Mouse (Mus musculus): ENCODE measurements around the gene Rnf32.
A peak's percentile ranks its signal among the peaks of the same experiment; 100 is the strongest.

The Rnf32 gene

DNA sequence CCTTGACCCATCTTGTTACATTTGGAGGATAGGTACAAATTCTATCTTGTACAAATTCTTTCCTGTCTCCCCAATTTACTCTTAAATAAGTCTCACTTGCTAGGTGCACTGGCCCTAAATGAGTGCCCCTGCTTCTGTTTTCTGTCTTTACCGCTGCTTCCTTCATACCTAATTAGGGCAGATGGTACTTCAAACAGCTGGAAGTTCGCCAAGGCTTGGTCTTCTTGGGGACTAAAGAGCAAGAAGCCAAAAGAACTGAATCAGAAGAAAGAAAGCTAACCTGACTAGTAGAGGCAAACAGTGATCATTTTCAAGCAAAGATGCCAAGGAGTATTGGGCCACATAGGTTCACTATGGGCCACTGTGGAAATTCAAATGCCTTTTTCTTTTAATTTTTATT is 77.6 kb downstream of the Rnf32 start:
- DNase-seq (ENCODE audit: low read depth, low spot score), result no peak

DNA sequence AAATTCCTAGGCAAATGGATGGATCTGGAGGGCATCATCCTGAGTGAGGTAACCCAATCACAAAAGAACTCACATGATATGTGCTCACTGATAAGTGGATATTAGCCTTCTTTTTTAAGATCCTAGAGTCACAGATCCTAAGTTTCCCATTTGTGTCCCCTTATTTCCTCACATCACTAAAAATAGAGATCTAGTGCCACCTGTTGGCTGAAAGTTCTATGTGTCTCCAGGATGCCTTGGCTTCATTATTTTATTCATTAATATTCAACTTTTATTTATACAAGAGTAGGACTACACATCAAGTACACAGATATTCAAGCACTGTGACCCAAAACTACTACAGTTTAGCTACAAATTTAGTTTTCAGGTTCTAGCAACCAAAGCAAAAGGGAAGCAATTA is 79.0 kb downstream of the Rnf32 start:
- DNase-seq (ENCODE audit: low read depth, low spot score), result peak; percentile 68
